Mouse (Mus musculus) left cerebral cortex, adult 8-10 months (tissue): ENCODE measurements at regions not wholly inside any gene's neighbourhood (a gene's known extent, or its start where the extent isn't known, plus 50 kb on each side); places are given as distances from the start of the nearest gene placed in this dataset.

Source experiments
- DNase-seq, 2 experiments: peaks; one replicate each; pipeline ENCODE4 v3.0.0; 2022; ENCODE audit warnings: low spot score in 2 of 2

DNA sequence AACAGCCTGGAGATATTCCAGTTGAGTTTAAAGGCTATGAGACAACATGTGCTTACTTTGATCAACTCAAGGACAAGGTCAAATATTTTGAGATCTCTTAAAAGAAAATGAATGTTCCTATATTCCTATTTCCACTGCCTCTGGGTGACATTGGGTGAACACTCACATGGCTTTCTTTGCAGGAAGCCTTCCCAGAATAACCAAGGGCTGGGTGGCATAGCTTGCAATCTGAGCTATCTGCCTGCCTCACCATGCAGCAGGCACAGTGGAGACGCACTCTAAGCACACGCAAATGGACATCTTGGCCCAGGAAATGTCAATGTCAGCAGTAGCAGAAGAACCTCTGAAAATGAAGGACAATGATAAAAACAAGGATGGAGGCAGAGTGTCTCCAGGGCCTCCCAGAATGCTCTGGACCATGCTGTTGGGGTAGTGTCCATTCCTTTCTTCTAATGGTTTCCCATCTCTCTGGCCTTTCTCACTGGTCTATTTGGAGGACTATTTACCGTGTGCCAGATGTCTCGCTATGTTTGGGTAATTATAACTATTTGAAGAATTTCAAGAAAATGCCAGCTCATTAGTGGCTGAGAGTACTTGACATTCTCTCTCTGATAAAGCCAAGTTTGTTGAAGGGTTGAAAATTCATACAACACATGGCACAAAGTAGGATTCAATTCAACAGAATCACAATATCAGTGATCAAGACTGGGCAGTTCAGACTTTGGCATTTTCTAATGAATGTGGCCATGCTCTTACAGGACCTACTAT, 276.3 kb upstream of the Rnf32 start:
- DNase-seq: no peak

DNA sequence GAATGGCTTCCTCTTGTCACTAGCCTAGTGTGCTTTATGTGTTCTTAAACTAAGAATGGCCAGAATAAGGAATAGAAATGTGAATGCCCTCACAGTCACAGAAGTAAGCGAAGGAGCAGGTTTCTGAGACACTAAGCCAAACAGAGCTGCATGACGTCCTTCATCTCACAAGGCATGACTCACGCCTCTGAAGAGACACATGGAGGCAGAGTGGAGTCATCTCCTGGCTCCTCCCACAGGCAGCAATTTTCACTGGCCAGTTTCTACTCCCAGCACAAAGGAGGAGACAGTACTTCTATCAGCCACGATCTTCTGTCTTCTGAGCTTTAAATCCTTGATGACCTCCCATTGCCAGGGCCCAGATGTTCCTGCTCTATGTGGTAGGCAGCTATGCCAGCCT, 291.3 kb upstream of the Rnf32 start:
- no peak for DNase-seq

DNA sequence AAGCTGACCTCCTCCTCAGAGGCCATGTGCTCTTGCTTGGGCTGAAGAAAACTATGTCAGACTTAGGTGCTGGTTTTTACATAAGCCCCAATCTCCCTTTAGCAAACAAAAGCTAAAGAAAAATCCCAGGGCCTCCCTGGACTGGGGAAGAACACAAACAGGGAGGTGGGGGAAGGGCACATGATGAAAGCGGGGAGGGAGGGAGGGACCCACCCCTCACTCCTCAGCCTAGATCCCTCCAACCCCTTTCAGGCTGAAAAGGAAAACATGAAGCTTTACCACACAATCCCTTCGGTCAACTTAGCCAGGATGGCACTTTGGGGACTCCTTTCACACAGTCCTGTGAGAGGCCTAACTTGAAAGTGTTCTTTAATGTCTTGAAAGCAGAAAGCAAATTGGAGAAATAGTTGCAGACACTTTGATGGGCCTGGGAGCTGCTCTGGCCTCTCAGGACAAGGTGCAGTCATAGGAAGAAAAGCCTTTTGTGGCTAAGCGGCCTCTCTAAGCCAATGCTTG, 291.9 kb upstream of the Rnf32 start:
- no peak for DNase-seq

DNA sequence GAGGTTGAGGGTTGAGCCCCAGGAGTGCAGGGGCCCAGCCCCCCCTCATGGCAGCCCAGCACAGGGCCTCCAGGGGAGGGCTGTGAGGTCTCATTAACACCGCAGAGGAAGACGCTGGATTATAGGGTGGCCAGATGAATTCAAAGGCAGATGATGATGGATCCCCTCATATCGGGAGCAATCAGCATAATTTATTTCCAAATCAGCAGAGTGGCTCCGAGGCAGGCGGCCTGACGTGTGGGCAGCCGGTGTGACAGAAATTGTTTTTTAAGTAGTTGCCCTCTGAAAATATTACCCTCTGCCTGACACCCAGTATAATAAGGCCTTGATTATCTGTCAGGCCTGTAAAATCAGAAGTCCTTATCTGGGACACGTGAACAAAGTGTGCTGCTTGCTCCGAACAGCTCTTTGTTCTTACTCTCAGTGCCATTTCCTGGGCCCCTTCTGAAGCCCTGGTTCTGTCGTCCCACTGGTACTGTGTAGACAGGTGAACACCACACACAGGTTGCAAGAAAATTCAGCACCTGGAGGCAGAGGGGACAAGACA, 303.0 kb upstream of the Rnf32 start:
- DNase-seq: no peak

DNA sequence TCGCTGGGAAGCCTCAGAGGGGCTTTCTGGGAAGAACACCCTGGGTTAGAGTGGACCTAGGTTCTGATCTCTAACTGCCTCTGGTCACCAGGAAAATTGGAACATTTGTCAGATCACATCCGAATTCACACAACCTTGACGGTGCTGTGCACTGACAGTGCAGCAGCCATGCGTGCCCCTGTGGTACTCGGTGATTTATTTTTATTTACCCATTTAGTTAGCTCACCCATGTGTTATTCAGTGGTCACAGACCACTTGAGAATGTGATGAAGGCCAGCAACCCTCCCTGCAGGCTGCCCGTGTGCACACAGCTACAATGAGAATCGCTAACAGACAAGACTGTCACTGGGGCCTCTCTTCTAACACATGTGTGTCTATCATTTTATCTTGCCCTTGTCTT, 303.8 kb upstream of the Rnf32 start:
- DNase-seq: no peak

GRCm38 (mm10) chr5:28884746-28885365, 310.9 kb upstream of the Rnf32 start:
- no peak for DNase-seq

GRCm38 (mm10) chr5:28876199-28876598, 319.6 kb upstream of the Rnf32 start:
- DNase-seq: no peak

GRCm38 (mm10) chr5:28873600-28874265, 322.1 kb upstream of the Rnf32 start:
- DNase-seq: no peak

DNA sequence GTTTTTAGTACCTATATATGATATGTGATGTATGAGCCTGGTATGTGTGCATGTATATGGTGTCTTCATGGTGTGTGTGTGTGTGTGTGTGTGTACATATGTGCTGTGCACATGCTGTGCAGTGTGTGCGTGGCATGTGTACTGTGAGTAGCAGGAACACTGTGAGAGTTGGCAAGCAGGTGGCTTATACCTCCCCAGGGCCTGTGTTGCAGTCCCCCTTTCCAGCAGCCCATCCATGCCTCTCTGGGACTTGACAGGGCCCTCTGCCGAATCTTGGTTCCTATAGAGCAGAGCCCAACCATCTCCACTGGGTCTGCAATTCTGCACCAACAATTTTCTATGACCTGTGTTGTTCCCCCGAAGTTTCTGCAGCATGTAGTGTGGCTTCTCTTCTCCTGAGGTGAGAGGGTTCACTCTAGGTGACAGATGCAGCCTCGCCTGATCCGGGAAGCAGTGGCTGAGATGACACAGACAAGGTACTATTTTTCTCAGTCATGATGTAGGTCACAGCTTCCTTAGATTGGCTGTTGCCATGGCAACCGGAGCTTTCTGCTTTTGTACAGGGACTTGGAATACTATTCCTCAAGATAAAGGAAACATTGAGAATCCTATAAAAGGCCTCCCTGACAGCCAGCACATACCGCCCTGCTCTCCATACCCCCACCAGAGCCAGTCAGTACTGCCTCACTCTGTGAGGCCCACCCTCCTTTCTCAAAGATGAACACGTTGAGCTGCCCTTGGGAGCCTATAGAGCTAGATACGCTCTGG, 336.0 kb upstream of the Rnf32 start:
- DNase-seq: peak; percentile 45 to 88

GRCm38 (mm10) chr5:28838141-28838925, 357.5 kb upstream of the Rnf32 start:
- no peak for DNase-seq

- DNase-seq: peak; percentile 13 to 79
These were observed 352.0 kb upstream of the Shh start for GRCm38 (mm10) chr5:28819091-28819490.

DNA sequence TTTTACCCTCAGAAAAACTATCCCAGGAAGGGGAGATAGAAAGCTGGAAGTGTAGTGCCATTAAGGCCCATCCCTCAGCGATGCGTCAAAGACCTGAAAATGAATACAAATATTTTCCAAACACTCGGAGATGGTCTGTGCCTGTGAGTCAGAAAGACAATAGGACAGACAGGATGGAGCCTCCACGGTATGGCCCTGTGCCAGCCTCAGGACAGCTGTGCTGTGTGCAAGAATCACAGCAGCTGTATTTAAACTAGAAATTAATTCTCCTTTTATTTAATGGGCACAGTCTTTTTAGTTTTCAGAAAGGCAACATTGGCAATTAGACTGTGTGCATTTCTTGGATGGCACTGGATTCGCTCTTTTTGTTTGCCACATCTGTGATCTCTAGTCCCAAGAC, 340.9 kb upstream of the Shh start:
- no peak for DNase-seq

DNA sequence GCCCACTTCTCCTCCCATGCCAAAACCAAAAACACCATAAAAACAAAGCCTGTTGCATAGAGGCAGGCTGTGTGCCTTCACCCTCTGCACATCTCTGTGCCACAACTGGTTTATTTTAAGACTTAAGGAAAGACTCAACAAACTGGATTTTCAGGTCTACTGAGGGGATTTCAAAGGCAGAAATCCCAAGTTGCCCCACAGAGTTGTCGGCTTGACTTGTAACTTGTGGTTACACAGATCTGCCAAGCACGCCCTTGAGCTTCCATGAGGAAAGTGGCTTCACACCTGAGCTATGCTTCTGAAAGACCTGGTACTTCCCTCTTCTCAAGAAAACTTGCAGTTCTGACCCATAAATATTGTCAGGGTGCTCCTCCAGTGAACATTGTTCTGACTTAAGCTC, 332.4 kb upstream of the Shh start:
- DNase-seq: no peak

- no peak for DNase-seq
These were observed 331.3 kb upstream of the Shh start for GRCm38 (mm10) chr5:28798361-28798760.

- DNase-seq: no peak
These were observed 328.2 kb upstream of the Shh start for GRCm38 (mm10) chr5:28795130-28795758.

DNA sequence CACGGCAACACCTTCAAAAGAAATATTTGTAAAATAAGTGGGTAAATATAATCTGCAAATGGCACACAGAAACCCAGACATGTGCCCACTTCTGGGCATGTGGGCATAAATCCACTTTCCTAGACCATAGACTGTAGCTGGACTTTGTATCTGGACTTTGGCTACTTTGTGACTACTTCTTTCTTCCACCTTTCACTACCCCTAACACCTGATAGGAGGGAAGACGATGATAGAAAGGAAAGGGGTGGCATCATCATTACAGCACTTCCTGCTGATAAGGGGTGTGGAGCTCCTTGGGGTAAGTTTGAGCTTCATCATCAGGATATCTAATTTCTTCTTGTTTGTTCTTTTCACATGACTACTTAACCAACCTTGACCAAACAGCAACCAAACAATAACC, 326.7 kb upstream of the Shh start:
- DNase-seq: no peak

- no peak for DNase-seq
These were observed 318.4 kb upstream of the Shh start for GRCm38 (mm10) chr5:28785347-28786060.

DNA sequence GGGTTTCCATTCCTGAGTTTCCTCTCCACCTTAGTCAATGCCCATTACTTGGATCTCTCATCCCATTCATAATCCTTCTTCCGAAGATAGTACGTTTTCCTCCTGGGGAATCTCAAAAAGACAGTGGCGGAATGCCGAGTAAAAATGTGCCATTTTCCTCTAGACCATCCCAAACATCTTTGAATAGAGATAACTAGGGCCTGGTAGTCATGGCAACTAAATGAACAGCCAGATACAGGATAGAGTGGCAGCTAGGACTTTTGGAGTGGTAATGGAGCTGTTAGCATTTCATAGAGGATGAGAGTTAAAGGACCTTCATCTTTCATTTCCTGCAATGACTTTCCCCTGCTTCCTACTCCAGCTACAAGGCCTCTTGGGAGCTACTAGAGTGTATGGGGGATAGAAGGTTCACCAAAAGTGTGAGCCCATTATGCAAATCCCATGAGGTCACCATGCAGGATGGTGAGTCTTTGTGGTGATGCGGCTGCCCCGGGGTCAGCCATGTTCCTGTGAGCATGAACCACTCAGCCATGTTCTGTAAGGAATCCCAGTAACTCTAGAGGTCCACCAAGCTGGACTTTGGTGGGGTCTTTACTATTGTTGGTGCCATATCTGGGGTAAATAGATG, 317.4 kb upstream of the Shh start:
- no peak for DNase-seq
